Mouse (Mus musculus): ENCODE data around the gene Cbr3. TPM values are rescaled to one million over a fixed set of nuclear protein-coding genes. Genes with fewer than 3 reads are reported as not detected.
"Not testable (repeated sequence)": the region's sequence is repeated elsewhere in the genome, so short reads cannot be mapped to it uniquely, and the experiment has no call there.

Gene Cbr3
- total RNA-seq (2021): 1 to 10 TPM; 2.7 to 3.4 TPM
- long read RNA-seq, experiment 1, transcript Cbr3-201 (3 exons, 1,170 nt): major isoform, 5 of 5 reads
- long read RNA-seq, experiment 1, partial matches to known transcripts: 0 of 5 reads
- long read RNA-seq, experiment 1, other reads (novel, unspliced or antisense): 0 of 5 reads
- long read RNA-seq, experiment 2, partial matches to known transcripts: 0 of 2 reads
- long read RNA-seq, experiment 2, other reads (novel, unspliced or antisense): 0 of 2 reads

DNA sequence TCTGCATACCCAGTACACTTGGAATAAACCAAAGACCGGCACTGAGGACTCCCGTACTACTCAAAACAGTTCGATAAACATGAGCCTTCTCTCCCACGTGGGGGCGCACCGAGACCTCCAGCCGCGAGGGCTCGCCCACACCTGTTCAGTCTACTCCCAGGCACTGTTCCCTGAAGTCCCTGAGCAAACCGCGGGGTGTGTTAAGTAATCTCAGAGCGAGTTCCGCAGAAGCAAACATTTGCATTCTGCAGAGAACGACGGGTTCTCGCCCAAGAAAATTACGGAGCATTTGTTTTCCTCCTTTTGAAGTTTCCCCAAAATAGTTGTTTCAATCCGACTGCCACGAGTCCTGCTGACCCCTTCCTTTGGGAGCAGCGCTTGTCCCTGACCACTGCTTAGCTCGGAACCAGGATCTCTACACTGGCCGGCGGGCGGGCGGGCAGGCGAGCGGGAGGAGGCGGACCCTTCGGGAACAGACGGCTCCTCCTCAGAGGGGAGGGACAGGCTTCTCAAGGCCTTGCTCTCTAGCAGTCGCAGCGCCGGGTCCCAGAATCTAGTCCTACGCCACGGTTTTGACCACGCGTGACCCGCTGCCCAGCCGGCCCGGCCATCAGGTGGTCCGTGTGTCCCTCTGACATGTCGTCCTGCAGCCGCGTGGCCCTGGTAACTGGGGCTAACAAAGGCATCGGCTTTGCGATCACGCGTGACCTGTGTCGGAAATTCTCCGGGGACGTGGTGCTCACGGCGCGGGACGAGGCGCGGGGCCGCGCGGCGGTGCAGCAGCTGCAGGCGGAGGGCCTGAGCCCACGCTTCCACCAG lies at the start of gene Cbr3:
TSS of gene Cbr3 (plus strand) at position 527 of the 819 bp plus-strand sequence.
- intact Hi-C loops (cut with DNase I): loop anchor here (10.0 kb wide), 1 partner anchor 102 kb away; no protein-coding TSS in a partner anchor
- peak; percentile 72 to 75 for DNase-seq

DNA sequence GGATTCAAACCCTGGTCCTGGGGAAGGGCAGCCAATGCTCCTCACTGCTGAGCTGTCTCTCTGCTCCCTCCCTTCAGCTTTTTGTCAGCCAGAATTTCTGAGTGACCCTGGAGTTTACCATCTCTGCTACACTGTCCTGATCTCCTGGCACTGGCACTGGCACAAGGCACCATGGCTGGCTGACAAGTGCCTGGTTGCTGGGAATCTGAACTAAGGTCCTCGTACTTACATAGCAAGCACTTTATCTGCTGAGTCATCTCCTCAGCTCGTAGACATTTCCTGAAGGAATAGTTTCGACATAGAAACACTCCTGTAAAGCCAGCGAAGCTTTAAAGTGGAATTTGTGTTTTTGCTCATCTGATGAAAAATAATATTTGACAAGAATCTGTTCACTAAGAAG lies 39.0 kb upstream of the Cbr3 start:
- intact Hi-C loops (cut with DNase I): no loop called here
- no peak for DNase-seq

DNA sequence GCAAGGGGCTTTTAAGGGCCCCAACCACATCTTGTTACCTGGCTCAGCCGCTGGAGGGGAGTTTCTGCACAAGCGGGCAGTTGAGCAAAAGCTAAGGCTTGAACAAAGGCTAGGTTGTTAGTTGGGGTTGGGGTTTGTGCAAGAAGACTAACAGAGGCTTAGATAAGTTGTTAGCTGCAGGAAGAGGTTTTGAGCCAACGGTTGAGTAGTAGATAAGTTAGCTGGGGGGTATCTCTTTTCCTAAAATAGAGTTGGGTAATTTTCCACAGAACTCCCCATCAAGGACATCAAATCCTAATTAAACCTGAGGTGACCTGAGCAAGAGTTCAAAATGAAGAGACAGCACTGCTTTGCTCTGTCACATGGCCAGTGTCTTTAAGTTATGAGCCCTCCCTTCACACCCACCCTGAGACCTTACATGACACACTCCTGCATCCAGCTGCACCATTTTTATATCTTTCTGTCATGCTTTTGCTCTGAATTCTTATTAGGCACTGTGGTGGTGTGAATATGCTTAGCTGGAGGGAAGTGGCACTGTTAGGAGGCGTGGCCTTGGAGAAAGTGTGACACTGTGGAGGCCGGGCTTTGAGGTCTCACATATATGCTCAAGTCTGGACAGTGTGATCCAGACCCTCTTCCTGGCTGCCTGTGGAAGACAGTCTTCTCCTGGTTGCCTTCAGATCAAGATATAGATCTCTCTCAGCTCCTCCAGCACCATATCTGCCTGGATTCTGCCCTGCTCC lies 34.4 kb upstream of the Cbr3 start:
- DNase-seq: no peak
- intact Hi-C loops (cut with DNase I): no loop called here

DNA sequence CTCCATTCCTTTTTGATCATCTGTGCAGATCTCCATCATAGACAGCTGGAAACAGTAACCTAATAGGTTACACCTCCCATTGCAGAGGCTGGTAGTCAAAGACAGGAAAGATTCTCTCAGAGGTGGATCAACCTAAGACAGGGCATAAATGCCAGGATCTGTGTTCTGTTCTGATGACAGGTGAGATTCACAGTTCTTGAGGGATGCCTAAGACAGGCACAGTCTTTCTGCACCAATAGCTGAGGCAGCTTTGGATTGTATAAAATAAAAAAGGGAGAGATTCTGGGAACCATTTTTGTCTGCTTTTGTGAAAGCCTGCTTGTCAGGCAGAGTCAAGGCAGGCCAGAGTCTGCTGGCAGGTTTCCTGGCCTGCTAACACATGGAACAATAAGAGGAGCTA lies 15.0 kb upstream of the Cbr3 start:
- DNase-seq: no peak
- intact Hi-C loops (cut with DNase I): no loop called here

DNA sequence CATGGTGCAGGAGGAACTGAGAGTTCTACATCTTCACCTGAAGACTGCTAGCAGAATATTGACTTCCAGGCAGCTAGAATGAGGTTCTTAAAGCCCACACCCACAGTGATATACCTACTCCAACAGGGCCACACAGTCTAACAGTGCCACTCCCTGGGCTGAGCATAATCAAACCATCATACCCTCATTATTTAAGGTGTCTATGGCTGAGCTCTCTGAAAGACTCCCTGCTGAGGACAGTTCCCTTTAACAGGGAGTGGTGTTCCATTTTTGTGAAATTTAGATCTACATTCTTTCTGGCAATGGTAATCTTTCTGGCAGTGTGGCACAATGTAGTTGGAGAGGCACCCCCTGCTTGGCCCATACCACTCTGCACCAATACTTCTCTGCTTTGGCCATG lies 13.5 kb upstream of the Cbr3 start:
- DNase-seq: no peak
- intact Hi-C loops (cut with DNase I): no loop called here

DNA sequence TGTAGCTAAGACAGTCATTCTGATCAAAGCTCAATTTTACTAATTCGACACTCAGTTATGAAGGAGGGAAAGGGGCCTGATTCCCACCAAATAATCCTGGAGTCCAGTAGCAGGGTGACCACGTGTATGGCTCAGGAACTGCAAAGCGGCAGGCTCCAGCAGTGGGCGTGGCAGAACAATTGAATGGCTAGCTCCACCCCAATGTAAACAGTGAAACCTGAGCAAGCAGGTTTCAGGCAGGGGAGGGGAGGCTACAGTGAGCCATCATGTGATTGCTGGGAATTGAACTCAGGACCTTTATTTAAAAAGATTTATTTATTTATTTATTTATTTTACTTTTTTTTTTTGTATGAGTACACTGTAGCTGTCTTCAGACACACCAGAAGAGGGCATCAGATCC lies 12.5 kb upstream of the Cbr3 start:
- intact Hi-C loops (cut with DNase I); DNase-seq: not testable (repeated sequence)

DNA sequence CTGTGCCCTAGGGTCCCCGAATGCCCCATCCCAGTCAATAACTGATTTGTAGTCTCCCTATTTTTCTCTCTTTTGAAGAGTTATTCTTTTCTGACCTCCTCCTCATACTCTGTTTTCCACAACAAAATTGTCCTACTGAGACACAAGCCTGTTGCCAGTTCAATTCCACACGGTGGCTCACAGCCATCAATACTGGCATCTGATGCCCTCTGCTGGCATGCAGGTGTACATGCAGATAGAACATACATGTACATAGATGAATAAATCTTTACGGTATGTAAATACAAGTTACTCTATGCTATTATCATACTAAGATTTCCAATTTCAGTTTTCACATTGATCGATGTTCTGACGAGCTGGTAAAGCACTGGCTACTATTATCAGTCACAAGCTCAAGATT lies 12.0 kb upstream of the Cbr3 start:
- no peak for DNase-seq
- intact Hi-C loops (cut with DNase I): no loop called here

DNA sequence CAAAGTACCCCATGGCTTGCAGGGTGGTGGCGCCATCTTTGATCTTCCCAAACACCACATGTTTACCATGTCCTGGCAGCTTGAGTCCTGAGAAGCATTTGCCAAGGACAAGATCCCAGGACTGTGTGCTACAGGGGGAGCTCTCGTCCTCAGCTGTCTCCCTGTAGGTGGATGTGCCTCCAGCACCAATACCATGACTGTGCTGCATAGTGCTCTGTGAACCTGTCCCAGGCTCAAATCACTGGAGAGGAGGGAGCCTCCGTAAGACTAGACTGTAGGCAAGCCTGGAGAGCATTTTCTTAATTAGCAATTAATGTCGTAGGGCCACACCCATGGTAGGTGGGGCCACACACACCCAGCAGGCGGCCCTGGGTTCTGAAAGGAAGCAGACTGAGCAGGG lies 6.6 kb upstream of the Cbr3 start:
- DNase-seq: no peak
- intact Hi-C loops (cut with DNase I): no loop called here

DNA sequence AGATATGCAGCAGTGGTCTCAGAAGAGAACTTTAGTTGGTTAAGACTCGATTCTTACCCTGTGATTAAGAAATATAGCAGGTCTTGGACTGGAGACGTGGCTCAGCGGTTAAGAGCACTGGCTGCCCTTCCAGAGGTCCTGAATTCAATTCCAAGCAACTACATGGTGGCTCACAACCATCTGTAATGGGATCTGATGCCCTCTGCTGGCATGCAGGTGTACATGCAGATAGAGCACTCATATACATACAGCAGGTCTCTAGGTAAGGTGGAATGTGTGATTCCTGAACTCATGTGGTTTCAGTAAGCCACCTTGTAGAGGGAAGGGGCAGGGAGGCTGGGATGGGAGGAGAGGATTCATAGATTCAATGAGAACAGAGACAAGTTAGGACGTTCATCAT lies 4.8 kb upstream of the Cbr3 start:
- DNase-seq: no peak
- intact Hi-C loops (cut with DNase I): no loop called here

DNA sequence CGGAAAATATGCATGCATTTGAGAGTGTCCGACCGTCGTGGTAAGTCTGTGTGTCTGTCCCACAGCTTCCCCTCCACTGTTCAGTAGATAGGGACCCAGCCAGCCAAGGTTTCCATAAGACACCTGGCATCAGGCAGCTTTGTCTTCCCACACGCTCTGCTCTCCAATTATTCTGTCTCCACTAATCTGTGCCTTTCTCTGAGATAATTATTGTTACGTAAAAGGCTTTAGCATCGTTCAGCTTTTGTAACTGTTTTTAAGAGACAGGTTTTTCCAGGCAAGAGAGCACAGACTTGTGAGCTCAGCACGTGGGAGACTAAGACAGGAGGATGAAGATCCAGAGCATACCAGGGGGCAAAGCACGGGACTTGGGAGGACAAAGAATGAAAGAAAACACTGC lies 3.9 kb upstream of the Cbr3 start:
- no peak for DNase-seq
- intact Hi-C loops (cut with DNase I): no loop called here

DNA sequence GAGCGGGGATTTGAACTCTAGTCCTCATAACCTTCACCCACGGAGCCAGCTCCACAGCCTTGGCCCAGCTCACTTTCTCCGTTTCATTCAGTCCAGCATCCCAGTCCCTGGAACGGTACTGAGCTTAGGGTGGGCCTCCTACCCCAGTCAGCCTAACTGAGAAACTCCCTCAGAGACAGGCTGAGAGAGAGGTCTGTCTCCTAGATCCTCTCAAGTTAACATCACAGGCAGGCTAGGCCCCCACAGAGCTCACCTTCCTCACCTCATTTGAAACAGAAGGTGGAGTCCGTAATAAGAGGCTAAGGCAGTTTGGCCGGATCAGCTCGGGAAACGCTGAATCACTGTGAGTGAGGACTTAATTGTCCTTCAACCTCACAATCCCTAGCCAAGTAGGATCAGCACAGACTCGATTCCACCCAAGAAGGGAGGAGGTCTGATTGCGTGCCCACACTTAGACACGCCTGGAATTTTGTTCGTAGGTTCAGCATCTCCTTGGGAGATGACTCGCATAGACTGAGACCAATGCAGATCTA lies 793 bp upstream of the Cbr3 start:
- no peak for DNase-seq
- intact Hi-C loops (cut with DNase I): loop anchor here (10.0 kb wide), 1 partner anchor 103 kb away; no protein-coding TSS in a partner anchor

DNA sequence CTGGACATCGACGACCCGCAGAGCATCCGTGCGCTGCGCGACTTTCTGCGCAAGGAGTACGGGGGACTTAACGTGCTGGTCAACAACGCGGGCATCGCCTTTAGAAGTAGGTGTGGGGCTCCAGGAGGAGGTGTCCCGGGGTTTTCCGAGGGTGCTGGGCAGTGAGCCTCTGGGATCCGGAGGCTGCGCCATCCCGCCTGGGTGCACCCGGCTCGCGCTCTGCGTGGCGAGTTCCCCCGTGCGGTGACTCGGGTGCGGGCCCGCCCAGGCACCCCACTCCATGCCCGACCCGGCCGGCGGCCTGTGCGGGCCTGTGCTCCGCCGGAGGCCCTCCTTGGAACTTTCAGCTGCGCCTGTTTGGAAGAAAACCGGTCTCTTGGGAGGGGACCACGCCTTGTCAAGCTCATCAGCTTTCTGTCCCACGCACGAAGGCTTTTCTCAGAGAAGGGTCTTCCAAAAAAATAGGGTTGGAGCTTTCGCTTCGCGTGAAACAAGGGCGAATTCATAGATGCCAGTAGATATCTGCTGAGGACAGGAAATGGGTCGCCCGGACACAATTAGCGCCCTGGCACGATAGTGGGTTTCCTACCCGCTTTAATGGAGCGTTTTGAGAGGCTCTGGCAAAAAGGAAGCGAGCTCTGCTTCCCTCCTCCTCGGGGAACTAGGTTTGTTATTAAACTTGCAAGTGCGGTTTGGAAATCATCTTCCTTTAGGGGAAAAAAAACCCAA lies 657 bp downstream of the Cbr3 start:
- intact Hi-C loops (cut with DNase I): loop anchor here (10.0 kb wide), 1 partner anchor 101 kb away; no protein-coding TSS in a partner anchor
- DNase-seq: peak; percentile 33 to 42

DNA sequence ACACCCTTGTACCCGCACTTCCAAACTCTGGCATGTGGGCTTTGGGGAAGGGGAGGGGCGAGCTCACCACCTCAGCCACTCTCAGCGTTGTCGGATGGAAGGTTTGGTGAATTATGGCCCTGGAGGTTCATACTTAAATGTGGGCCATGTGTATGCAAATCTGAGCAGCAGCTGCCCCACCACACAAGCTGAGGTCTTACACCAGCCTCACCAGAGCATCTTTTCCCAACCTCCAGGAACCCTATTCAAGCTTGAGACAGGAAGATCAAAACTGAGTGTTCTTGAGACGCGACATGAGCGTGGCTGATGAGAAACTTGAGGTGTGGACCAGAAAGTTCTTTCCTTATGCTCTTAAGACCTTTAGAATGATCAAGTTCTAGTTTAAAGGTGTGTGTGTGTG lies 1.4 kb downstream of the Cbr3 start:
- DNase-seq: no peak
- intact Hi-C loops (cut with DNase I): loop anchor here (10.0 kb wide), 1 partner anchor 100 kb away; no protein-coding TSS in a partner anchor

DNA sequence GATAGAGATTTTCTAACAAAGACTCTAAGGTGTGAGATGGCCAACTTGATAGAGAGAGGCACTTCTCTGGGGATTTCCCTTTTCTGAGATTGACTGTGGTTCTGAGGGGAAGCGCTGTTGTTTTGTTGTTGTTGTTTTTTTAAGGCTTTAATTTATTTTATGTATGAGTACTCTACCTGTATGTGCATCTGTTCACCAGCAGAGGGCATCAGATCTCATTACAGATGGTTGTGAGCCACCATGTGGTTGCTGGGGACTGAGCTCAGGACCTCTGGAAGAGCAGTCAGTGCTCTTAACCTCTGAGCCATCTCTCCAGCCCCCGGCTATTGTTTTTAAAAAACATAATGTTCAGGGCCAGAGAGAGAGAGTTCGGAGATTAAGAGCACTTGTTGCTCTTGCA lies 2.8 kb downstream of the Cbr3 start:
- DNase-seq: not testable (repeated sequence)
- intact Hi-C loops (cut with DNase I): loop anchor here (10.0 kb wide), 1 partner anchor 99 kb away; no protein-coding TSS in a partner anchor

DNA sequence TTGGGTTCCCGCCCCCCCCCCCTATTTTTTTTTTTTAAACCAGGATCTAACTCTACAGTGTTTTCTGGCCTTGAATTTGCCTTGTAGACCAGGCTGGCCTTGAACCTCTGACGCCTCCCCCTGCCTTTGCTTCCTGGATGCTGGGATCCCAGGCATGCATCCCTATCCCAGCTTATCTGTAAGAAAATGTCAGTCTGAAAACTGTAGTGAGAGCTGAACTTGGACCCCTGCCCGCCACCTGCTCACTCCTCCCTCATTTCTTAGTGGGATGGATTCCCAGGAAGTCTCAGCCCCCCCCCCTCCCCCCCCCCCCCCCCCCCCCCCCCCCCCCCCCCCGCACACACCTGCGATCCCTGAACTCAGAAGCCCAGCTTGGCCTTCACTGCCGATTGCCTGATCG lies 3.4 kb downstream of the Cbr3 start:
- DNase-seq: no peak
- intact Hi-C loops (cut with DNase I): loop anchor here (10.0 kb wide), 1 partner anchor 98 kb away; no protein-coding TSS in a partner anchor

DNA sequence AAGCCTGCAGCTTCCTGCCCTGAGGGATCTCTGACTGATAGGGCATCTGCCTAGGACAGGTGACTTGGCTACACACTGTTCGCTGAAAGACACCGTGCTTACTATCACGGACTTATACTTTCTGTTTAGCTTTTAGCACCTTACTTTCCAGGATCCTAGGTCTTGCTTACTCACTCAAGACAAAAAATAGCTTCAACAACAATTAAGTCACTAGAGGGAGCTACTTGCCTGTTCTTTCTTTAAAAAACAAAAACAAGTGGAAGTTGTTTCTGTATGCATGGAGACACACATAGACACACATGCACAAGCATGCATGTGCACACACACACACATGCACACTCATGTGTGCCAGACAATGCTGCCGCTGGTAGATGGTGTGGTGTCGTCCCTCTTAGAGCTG lies 3.9 kb downstream of the Cbr3 start:
- intact Hi-C loops (cut with DNase I): loop anchor here (10.0 kb wide), 1 partner anchor 98 kb away; no protein-coding TSS in a partner anchor
- DNase-seq: no peak

DNA sequence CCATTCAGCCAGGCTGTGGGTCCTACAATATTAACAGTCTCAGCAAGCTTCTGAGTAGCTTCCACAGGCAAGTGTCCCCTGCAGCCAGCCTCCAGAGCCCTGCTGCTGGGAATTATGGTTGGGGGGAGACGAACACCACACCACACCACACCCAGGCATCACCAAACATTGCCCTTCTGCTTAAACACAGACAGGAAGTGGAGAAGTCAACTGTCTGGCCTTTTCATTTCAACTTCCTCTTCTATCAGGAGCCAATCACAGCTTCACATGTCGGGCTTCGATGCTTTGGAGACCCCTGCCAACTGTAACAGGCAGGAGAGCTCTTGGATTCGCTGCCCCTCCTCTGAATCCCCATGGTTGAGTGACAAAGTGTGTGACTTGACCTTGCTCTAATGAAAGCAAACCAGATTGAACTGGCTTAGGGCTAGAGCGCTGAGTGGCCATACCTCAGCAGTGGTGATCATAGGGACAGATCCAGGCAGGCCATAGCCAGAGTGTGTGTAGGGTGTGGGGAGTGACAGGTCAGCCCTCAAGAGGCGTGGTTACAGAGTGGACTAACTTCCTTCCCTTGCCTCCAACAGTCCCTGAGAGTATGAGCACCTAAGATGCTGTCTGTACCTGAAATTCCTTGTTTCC lies 8.3 kb downstream of the Cbr3 start:
- intact Hi-C loops (cut with DNase I): no loop called here
- no peak for DNase-seq

DNA sequence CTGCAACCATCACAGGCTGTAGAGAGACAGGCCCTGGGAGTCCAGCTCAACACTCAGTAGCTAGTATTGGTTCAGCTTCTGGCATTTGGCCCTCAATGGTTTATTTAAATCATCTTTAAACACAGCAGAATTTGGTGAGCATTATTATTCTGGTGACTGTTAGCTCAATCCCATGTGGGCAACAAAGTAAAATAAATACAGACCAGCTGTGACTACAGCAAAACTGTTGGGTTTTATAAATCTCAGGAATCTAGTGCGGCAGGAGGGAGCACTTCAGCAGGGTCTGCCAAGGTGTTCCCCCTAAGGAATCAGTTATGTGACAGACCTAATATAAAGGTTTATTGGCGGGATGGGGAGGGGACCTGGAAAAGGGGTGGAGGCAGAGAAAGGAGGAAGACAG lies 9.7 kb downstream of the Cbr3 start:
- no peak for DNase-seq
- intact Hi-C loops (cut with DNase I): no loop called here

DNA sequence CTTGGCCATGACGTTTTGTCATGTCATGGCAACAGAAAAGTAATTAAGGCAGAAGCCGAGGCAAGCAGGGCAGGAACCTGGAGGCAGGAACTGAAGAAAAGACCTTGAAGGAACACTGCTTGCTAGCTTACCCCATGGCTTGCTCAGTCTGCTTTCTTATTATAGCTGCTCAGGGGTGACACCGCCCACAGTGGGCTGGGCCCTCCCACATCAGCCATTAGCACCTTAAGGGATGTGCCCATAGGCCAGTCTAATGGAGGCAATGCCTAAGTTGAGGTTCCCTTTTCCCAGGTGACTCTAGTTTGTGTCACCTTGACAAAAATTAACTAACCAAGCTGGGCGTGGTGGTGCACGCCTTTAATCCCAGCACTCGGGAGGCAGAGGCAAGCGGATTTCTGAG lies 24.1 kb downstream of the Cbr3 start:
- no peak for DNase-seq
- intact Hi-C loops (cut with DNase I): no loop called here

DNA sequence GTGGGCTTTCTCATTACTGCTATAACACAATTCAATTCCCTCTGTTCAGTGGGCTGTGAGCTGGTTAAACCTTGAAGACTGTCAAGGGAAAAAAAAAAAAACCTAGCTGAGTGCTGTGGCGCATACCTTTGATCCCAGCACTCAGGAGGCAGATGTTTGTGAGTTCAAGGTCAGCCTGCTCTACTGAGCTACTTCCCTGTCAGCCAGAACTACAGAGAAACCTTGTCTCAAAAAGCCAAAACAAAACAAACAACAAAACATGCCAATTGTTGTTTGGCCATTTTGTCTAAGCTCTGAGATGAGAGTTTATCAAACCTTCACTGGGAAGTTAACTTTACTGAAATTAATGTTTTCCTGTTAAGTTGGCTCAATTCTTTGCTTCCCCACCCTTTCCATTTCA lies 26.2 kb downstream of the Cbr3 start:
- no peak for DNase-seq
- intact Hi-C loops (cut with DNase I): no loop called here
